Mouse (Mus musculus) right cerebral cortex, postnatal 36 days (tissue): ENCODE results near the gene Trpm8.

ENCODE experiments used
- DNase-seq, 2 experiments: peaks; one replicate each; pipeline ENCODE4 v3.0.0; 2022; ENCODE audit warnings: low spot score in 2 of 2, mixed read lengths in 1 of 2

Gene Trpm8

GRCm38 (mm10) chr1:88432601-88433000 lies 155.1 kb downstream of the Trpm8 start:
- DNase-seq, result no peak

DNA sequence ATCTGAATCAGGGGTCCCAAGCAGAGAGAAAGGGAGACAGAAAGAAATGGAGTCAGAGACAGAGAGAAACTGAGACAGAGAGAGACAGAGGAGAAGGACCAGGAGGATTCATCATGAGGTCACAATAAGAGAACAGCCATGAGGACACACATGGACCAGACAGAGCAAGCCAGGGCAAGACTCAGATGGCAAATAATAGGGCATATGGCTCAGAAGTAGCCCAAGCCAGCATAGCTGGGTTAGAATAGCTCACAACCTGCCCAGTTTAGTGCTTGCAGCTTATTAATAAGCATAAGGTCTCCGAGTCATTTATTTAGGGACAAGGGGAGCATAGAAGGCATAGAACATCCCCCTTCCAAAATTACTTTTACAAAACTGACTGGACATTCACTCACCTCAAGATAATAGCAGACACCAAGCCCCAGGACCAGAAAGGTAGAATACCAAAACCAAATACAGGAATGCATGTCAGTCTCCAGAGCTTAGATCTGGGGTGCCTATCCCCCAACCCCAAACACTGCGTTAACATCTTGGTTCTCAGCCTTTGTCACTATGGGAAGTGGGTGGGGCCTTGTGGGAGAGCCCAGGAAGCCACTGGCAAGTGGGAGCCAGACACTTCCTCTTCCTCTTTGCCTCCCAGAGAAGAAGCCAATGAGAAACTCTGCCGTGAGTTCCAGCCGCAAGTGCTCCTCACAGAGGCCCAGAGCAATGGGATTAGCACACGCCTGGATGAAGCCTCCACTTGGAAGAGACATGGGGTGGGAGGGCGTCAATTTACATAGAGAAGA lies 155.8 kb downstream of the Trpm8 start:
- no peak for DNase-seq

GRCm38 (mm10) chr1:88434057-88434456 lies 156.6 kb downstream of the Trpm8 start:
- no peak for DNase-seq

DNA sequence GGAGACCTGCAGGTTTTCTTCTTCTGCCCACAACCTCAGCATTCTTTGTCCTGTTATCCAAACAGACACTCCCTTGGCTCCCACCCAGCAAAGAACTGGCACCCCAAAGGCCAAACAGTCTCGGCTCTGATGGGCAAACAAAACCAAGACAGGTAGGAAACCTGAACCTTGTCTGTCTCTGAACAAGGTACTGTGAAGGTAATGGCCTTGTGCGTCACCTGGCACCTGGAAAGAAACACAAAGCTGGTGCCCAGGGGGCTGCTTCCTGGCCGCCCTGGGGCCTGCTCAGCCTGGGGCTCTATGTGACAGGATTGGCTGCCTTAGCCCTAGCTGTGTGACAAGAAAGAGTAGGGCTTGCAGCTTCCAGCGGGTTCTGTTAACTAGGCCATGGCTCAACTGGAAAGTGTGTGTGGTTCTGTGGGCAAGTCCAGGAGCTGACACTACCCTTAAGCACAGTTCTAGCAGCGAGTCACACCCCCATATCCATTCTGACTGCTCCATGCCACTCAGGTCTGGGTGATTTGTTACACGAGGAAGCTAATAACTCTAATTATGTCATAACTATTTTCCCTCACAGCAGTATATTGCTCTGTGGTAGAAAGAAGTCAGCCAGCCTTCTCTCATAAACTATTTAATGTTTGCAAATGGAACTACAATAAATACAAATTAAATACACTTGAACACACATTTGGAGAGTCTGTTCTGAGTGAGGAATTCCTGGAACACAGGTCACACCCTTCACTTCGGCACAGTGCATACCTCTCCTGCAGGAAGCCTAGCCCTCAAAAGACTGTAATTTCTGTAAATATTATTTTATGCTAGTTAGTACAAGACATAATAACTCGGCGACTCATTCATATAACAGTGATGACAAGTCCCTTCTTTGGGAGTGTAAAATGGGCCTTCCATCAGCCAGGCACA lies 160.0 kb downstream of the Trpm8 start:
- no peak for DNase-seq
